Mouse (Mus musculus) lung, embryonic 14.5 days (tissue): ENCODE measurements around the gene Coq8a. TPM values are rescaled to one million over a fixed set of nuclear protein-coding genes. Genes with fewer than 3 reads are reported as not detected.
A peak's percentile ranks its signal among the peaks of the same experiment; 100 is the strongest.

Experiments used
- ATAC-seq: fragments of 200-750 bp; cut with Nextera tagmentation; 2 replicates; pipeline ENCODE4 v1.8.0; 2017; ENCODE audit warnings: mild to moderate bottlenecking, moderate TSS enrichment, moderate library complexity; ENCODE audit not compliant: insufficient read depth
- DNase-seq: peaks from one replicate; pipeline ENCODE4 v3.0.0-alpha.2; 2015
- H3K27ac ChIP-seq: fragments of 300-500 bp; sonication (generic); 2 replicates; pipeline ENCODE4 v1.5.1; 2014; ENCODE audit warnings: low read depth, mild to moderate bottlenecking, moderate library complexity
- H3K27me3 ChIP-seq: fragments of 300-500 bp; sonication (generic); 2 replicates; pipeline ENCODE4 v1.6.1; 2014; ENCODE audit warnings: low read length, control low read depth; ENCODE audit not compliant: insufficient read depth
- H3K36me3 ChIP-seq: fragments of 300-500 bp; sonication (generic); 2 replicates; pipeline ENCODE4 v1.6.1; 2014; ENCODE audit warnings: control low read depth; ENCODE audit not compliant: insufficient read depth
- H3K4me1 ChIP-seq: fragments of 300-500 bp; sonication (generic); 2 replicates; pipeline ENCODE4 v1.6.1; 2014; ENCODE audit warnings: antibody characterized with exemption, control low read depth; ENCODE audit not compliant: insufficient read depth
- H3K4me2 ChIP-seq: fragments of 300-500 bp; sonication (generic); 2 replicates; pipeline ENCODE4 v1.6.1; 2014; ENCODE audit warnings: mild to moderate bottlenecking
- H3K4me3 ChIP-seq: fragments of 300-500 bp; sonication (generic); 2 replicates; pipeline ENCODE4 v1.5.1; 2014; ENCODE audit warnings: low read depth, low read length
- H3K9ac ChIP-seq: fragments of 300-500 bp; sonication (generic); 2 replicates; pipeline ENCODE4 v1.6.1; 2014
- H3K9me3 ChIP-seq: fragments of 300-500 bp; sonication (generic); 2 replicates; pipeline ENCODE4 v1.6.1; 2016; ENCODE audit warnings: low read depth, low read length, control low read depth
- CTCF ChIP-seq: IDR thresholded peaks from 2 replicates; pipeline ENCODE4 v1.5.1; 2016; ENCODE audit warnings: antibody characterized with exemption, low read depth
- WGBS: fragments of 180-500 bp; shearing (Covaris S2); extraction: QIAGEN DNeasy Blood & Tissue Kit; methylation state at CpG from one replicate; pipeline ENCODE4 v1.1.7; 2014; 5-methylcytosine and 5-hydroxymethylcytosine counted together
- polyA plus RNA-seq: library from polyadenylated mRNA; unstranded; fragments of >200 nt; fragmentation: Nextera tagmentation; extraction: Ambion mirVana; gene quantifications from 2 replicates; pipeline ENCODE4 v1.2.1, GENCODE M21; 2014

The Coq8a gene
- polyA plus RNA-seq, 1 experiment from 2014 or later = 5.2 TPM

- DNase-seq (no peak), ATAC-seq (no peak)
- Histone ChIP-seq H3K4me2 (no peak overlapping the region), H3K27me3 (no peaks in the 10 kb centered on the region), H3K27ac (no peak overlapping the region), H3K4me1 (no peaks in the 10 kb centered on the region), H3K9ac (no peak overlapping the region), H3K36me3 (no peaks in the 10 kb centered on the region), H3K9me3 (no peaks in the 10 kb centered on the region), H3K4me3 (no peak overlapping the region)
- 22% methylated on average over 1 of the region's 1 CpGs for WGBS
- no peak for TF ChIP-seq CTCF
Measured at GRCm38 (mm10) chr1:180176784-180177183, 22.6 kb downstream of the Coq8a start.

GRCm38 (mm10) chr1:180175635-180176034, 23.8 kb downstream of the Coq8a start:
- DNase-seq (no peak), ATAC-seq (no peak; the same call in 1 of the 2 replicates)
- Histone ChIP-seq H3K4me1 (no peaks in the 10 kb centered on the region), H3K27me3 (no peaks in the 10 kb centered on the region), H3K4me2 (no peak overlapping the region), H3K36me3 (no peaks in the 10 kb centered on the region), H3K9me3 (no peaks in the 10 kb centered on the region), H3K27ac (no peak overlapping the region), H3K4me3 (no peak overlapping the region), H3K9ac (no peak overlapping the region)
- WGBS = 56% methylated on average over 8 of the region's 8 CpGs
- no peak for TF ChIP-seq CTCF

GRCm38 (mm10) chr1:180175167-180175566, 24.2 kb downstream of the Coq8a start:
- H3K4me2 ChIP-seq = no peak overlapping the region
- H3K27me3 ChIP-seq = no peaks in the 10 kb centered on the region
- peak; percentile 72 for DNase-seq
- no peak overlapping the region for H3K9ac ChIP-seq
- WGBS = 33% methylated on average over 3 of the region's 3 CpGs
- ATAC-seq = no peak
- no peaks in the 10 kb centered on the region for H3K36me3 ChIP-seq
- peak; percentile 73 for TF ChIP-seq CTCF
- H3K27ac ChIP-seq = no peak overlapping the region
- no peak overlapping the region for H3K4me3 ChIP-seq
- no peaks in the 10 kb centered on the region for H3K4me1 ChIP-seq
- H3K9me3 ChIP-seq = no peaks in the 10 kb centered on the region

GRCm38 (mm10) chr1:180174718-180175117, 24.7 kb downstream of the Coq8a start:
- no peak overlapping the region for H3K27ac ChIP-seq
- H3K36me3 ChIP-seq = no peaks in the 10 kb centered on the region
- no peak for TF ChIP-seq CTCF
- H3K4me3 ChIP-seq = no peak overlapping the region
- no peaks in the 10 kb centered on the region for H3K27me3 ChIP-seq
- no peak for ATAC-seq
- WGBS = 60% methylated on average over 6 of the region's 6 CpGs
- DNase-seq = no peak
- no peak overlapping the region for H3K9ac ChIP-seq
- H3K4me2 ChIP-seq = no peak overlapping the region
- no peaks in the 10 kb centered on the region for H3K4me1 ChIP-seq
- H3K9me3 ChIP-seq = no peaks in the 10 kb centered on the region

- Histone ChIP-seq H3K36me3 (no peaks in the 10 kb centered on the region), H3K27me3 (no peaks in the 10 kb centered on the region), H3K9ac (no peak overlapping the region), H3K4me1 (no peaks in the 10 kb centered on the region), H3K4me3 (no peak overlapping the region), H3K4me2 (no peak overlapping the region), H3K9me3 (no peaks in the 10 kb centered on the region), H3K27ac (no peak overlapping the region)
- no peak for TF ChIP-seq CTCF
- ATAC-seq (no peak), DNase-seq (no peak)
- WGBS = 68% methylated on average over 5 of the region's 5 CpGs
Measured at GRCm38 (mm10) chr1:180173017-180173416, 26.4 kb downstream of the Coq8a start.

- DNase-seq (no peak), ATAC-seq (no peak)
- Histone ChIP-seq H3K27me3 (no peaks in the 10 kb centered on the region), H3K4me2 (no peak overlapping the region), H3K4me1 (no peaks in the 10 kb centered on the region), H3K4me3 (no peak overlapping the region), H3K9ac (no peak overlapping the region), H3K27ac (no peak overlapping the region), H3K9me3 (no peaks in the 10 kb centered on the region), H3K36me3 (no peaks in the 10 kb centered on the region)
- TF ChIP-seq CTCF = no peak
- 81% methylated on average over 4 of the region's 4 CpGs for WGBS
Measured at GRCm38 (mm10) chr1:180172600-180172999, 26.8 kb downstream of the Coq8a start.

GRCm38 (mm10) chr1:180171883-180172282, 27.5 kb downstream of the Coq8a start:
- DNase-seq = no peak
- no peak overlapping the region for H3K27ac ChIP-seq
- no peaks in the 10 kb centered on the region for H3K4me1 ChIP-seq
- H3K36me3 ChIP-seq = no peaks in the 10 kb centered on the region
- no peak overlapping the region for H3K9ac ChIP-seq
- 78% methylated on average over 2 of the region's 2 CpGs for WGBS
- H3K27me3 ChIP-seq = no peaks in the 10 kb centered on the region
- H3K4me3 ChIP-seq = no peak overlapping the region
- no peak overlapping the region for H3K4me2 ChIP-seq
- H3K9me3 ChIP-seq = no peaks in the 10 kb centered on the region
- TF ChIP-seq CTCF = no peak
- no peak for ATAC-seq

- no peaks in the 10 kb centered on the region for H3K4me1 ChIP-seq
- WGBS = 76% methylated on average over 8 of the region's 8 CpGs
- no peak overlapping the region for H3K27ac ChIP-seq
- H3K27me3 ChIP-seq = no peaks in the 10 kb centered on the region
- no peaks in the 10 kb centered on the region for H3K9me3 ChIP-seq
- ATAC-seq (no peak), DNase-seq (no peak)
- peaks cover 3% of the 10 kb centered on the region; the same call in 1 of the 2 replicates for H3K36me3 ChIP-seq
- TF ChIP-seq CTCF = no peak
- no peak overlapping the region for H3K4me3 ChIP-seq
- H3K4me2 ChIP-seq = no peak overlapping the region
- H3K9ac ChIP-seq = no peak overlapping the region
Measured at GRCm38 (mm10) chr1:180170071-180170470, 29.3 kb downstream of the Coq8a start.
